Mouse (Mus musculus): Measurements from ENCODE around the gene Gm29609. TPM values are rescaled to one million over a fixed set of nuclear protein-coding genes. Genes with fewer than 3 reads are reported as not detected.

Gene Gm29609
- total RNA-seq, 2 experiments from 2014 or later, result 3.5 to 3.8 TPM

- DNase-seq (ENCODE audit: low spot score in 2 of 2), result peak; percentile 65 to 82
- intact Hi-C loops (cut with DNase I), result loop anchor here (1.0 kb wide), 1 partner anchor 102 kb away; no protein-coding TSS in a partner anchor
Observed at GRCm38 (mm10) chr5:31094799-31095691, 84.7 kb downstream of the Gm29609 start.

Other genes starting within 250 kb of the Gm29609 start
- 10 to 100 TPM; 24.8 to 27.7 TPM for gene Cgref1, start 234.3 kb downstream of the Gm29609 start, total RNA-seq (2021)
- gene Preb, start 219.6 kb downstream of the Gm29609 start, total RNA-seq (2021), result 100 to 1,000 TPM; 125 to 133 TPM
- under 1 TPM; 0.16 to 0.25 TPM for gene Tcf23, start 211.2 kb downstream of the Gm29609 start, total RNA-seq (2021)
- 10 to 100 TPM; 70.8 to 71.4 TPM for gene Atraid, start 131.6 kb downstream of the Gm29609 start, total RNA-seq (2021)
- gene Slc5a6, start 131.0 kb downstream of the Gm29609 start, total RNA-seq (2021), result 10 to 100 TPM; 12.4 to 16.7 TPM
- 10 to 100 TPM; 17.4 to 25.5 TPM for gene Cad, start 125.1 kb downstream of the Gm29609 start, total RNA-seq (2021)
- gene Dnajc5g, start 73.6 kb downstream of the Gm29609 start, total RNA-seq (2021), result not detected
- 100 to 1,000 TPM; 163 to 170 TPM for gene Slc30a3, start 71.7 kb downstream of the Gm29609 start, total RNA-seq (2021)
- 1 to 10 TPM; 2.5 to 4.0 TPM for gene Trim54, start 63.2 kb downstream of the Gm29609 start, total RNA-seq (2021)
- 1 to 10 TPM; 1.5 to 2.2 TPM for gene Ucn, start 41.1 kb downstream of the Gm29609 start, total RNA-seq (2021)
- 10 to 100 TPM; 47.5 to 48.6 TPM for gene Mpv17, start 25.7 kb downstream of the Gm29609 start, total RNA-seq (2021)
- gene Gtf3c2, start 233 bp upstream of the Gm29609 start, total RNA-seq (2021), result 10 to 100 TPM; 53.3 to 57.8 TPM
- 10 to 100 TPM; 72.2 to 75.5 TPM for gene Snx17, start 13.3 kb upstream of the Gm29609 start, total RNA-seq (2021)
- gene Eif2b4, start 13.5 kb upstream of the Gm29609 start, total RNA-seq (2021), result 10 to 100 TPM; 39.0 to 44.2 TPM
- 10 to 100 TPM; 27.1 to 27.3 TPM for gene Zfp513, start 22.4 kb upstream of the Gm29609 start, total RNA-seq (2021)
- 10 to 100 TPM; 71.3 to 72.1 TPM for gene Ppm1g, start 40.8 kb upstream of the Gm29609 start, total RNA-seq (2021)
- 10 to 100 TPM; 81.8 to 83.1 TPM for gene Nrbp1, start 61.0 kb upstream of the Gm29609 start, total RNA-seq (2021)
- gene Gm9970, start 61.3 kb upstream of the Gm29609 start, total RNA-seq (2021), result not detected
- gene Krtcap3, start 71.8 kb upstream of the Gm29609 start, total RNA-seq (2021), result 1 to 10 TPM; 1.3 to 2.4 TPM
- 10 to 100 TPM; 78.8 to 91.5 TPM for gene Ift172, start 111.2 kb upstream of the Gm29609 start, total RNA-seq (2021)
- gene Fndc4, start 116.2 kb upstream of the Gm29609 start, total RNA-seq (2021), result 100 to 1,000 TPM; 134 to 158 TPM
- gene Gckr, start 117.5 kb upstream of the Gm29609 start, total RNA-seq (2021), result not detected

All from left cerebral cortex, postnatal 25 days (tissue).